Mouse (Mus musculus) stomach, embryonic 15.5 days (tissue): ENCODE measurements around the gene Ripor3. TPM values are rescaled to one million over a fixed set of nuclear protein-coding genes. Genes with fewer than 3 reads are reported as not detected.

ENCODE experiments used
- ATAC-seq: fragments of 200-750 bp; cut with Nextera tagmentation; 2 replicates; pipeline ENCODE4 v1.8.0; 2017; ENCODE audit warnings: low read depth, moderate number of reproducible peaks, moderate TSS enrichment; ENCODE audit not compliant: insufficient read depth, low FRiP score
- H3K27ac ChIP-seq: fragments of 300-500 bp; sonication (generic); 2 replicates; pipeline ENCODE4 v1.5.1; 2015; ENCODE audit warnings: mild to moderate bottlenecking, inconsistent platforms
- H3K27me3 ChIP-seq: fragments of 300-500 bp; sonication (generic); replicated peaks from 2 replicates; pipeline ENCODE4 v1.6.1; 2015; ENCODE audit warnings: inconsistent platforms
- H3K36me3 ChIP-seq: fragments of 300-500 bp; sonication (generic); 2 replicates; pipeline ENCODE4 v1.6.1; 2015; ENCODE audit warnings: inconsistent platforms
- H3K4me1 ChIP-seq: fragments of 300-500 bp; sonication (generic); 2 replicates; pipeline ENCODE4 v1.6.1; 2015; ENCODE audit warnings: inconsistent platforms
- H3K4me2 ChIP-seq: fragments of 300-500 bp; sonication (generic); 2 replicates; pipeline ENCODE4 v1.6.1; 2015; ENCODE audit warnings: mild to moderate bottlenecking, inconsistent platforms
- H3K4me3 ChIP-seq: fragments of 300-500 bp; sonication (generic); replicated peaks from 2 replicates; pipeline ENCODE4 v1.5.1; 2015; ENCODE audit warnings: inconsistent platforms
- H3K9ac ChIP-seq: fragments of 300-500 bp; sonication (generic); 2 replicates; pipeline ENCODE4 v1.6.1; 2015; ENCODE audit warnings: inconsistent platforms
- H3K9me3 ChIP-seq: fragments of 300-500 bp; sonication (generic); 2 replicates; pipeline ENCODE4 v1.6.1; 2016; ENCODE audit warnings: inconsistent platforms
- WGBS: fragments of 180-500 bp; shearing (Covaris S2); methylation state at CpG from one replicate; pipeline ENCODE4 v1.1.7; 2015; 5-methylcytosine and 5-hydroxymethylcytosine counted together
- polyA plus RNA-seq: library from polyadenylated mRNA; unstranded; fragments of >200 nt; fragmentation: Nextera tagmentation; extraction: Ambion mirVana; gene quantifications from 2 replicates; pipeline ENCODE4 v1.2.1, GENCODE M21; 2015

The Ripor3 gene
- polyA plus RNA-seq, 1 experiment from 2014 or later: 4.5 TPM

GRCm38 (mm10) chr2:168026467-168026866, 16.0 kb upstream of the Ripor3 start:
- H3K4me1 ChIP-seq: peaks cover 16% of the 10 kb centered on the region
- H3K27ac ChIP-seq: peak overlapping the region; percentile 91
- H3K9me3 ChIP-seq: no peaks in the 10 kb centered on the region
- peak; percentile 50; the same call in 1 of the 2 replicates for ATAC-seq
- no peak overlapping the region for H3K9ac ChIP-seq
- no peak overlapping the region for H3K4me2 ChIP-seq
- WGBS: 45% methylated on average over 3 of the region's 3 CpGs
- no peaks in the 10 kb centered on the region for H3K36me3 ChIP-seq
- H3K27me3 ChIP-seq: no peaks in the 10 kb centered on the region
- no peak overlapping the region for H3K4me3 ChIP-seq

- H3K9me3 ChIP-seq: no peaks in the 10 kb centered on the region
- no peaks in the 10 kb centered on the region for H3K27me3 ChIP-seq
- H3K4me3 ChIP-seq: no peak overlapping the region
- WGBS: 87% methylated on average over 8 of the region's 8 CpGs
- H3K9ac ChIP-seq: no peak overlapping the region
- H3K4me1 ChIP-seq: peaks cover 16% of the 10 kb centered on the region
- no peaks in the 10 kb centered on the region for H3K36me3 ChIP-seq
- no peak overlapping the region for H3K4me2 ChIP-seq
- ATAC-seq: no peak
- peak overlapping the region; percentile 91 for H3K27ac ChIP-seq
Observed at GRCm38 (mm10) chr2:168025882-168026281, 15.5 kb upstream of the Ripor3 start.

- 29% methylated on average over 12 of the region's 12 CpGs for WGBS
- no peak overlapping the region for H3K9ac ChIP-seq
Observed at GRCm38 (mm10) chr2:168025174-168025573, 14.8 kb upstream of the Ripor3 start.

GRCm38 (mm10) chr2:168023763-168024402, 13.5 kb upstream of the Ripor3 start:
- H3K4me2 ChIP-seq: no peak overlapping the region
- H3K4me3 ChIP-seq: no peak overlapping the region
- H3K4me1 ChIP-seq: peaks cover 31% of the 10 kb centered on the region
- no peaks in the 10 kb centered on the region for H3K27me3 ChIP-seq
- no peaks in the 10 kb centered on the region for H3K9me3 ChIP-seq
- H3K27ac ChIP-seq: peak overlapping the region; percentile 91; the same call in 1 of the 2 replicates
- H3K9ac ChIP-seq: no peak overlapping the region
- no peaks in the 10 kb centered on the region for H3K36me3 ChIP-seq
- no peak for ATAC-seq
- 52% methylated on average over 3 of the region's 3 CpGs for WGBS

More at GRCm38 (mm10) chr2:168025174-168025573, 14.8 kb upstream of the Ripor3 start:
- no peaks in the 10 kb centered on the region for H3K9me3 ChIP-seq
- H3K27me3 ChIP-seq: no peaks in the 10 kb centered on the region
- H3K36me3 ChIP-seq: no peaks in the 10 kb centered on the region
- peaks cover 21% of the 10 kb centered on the region for H3K4me1 ChIP-seq
- peak overlapping the region; percentile 91 for H3K27ac ChIP-seq
- ATAC-seq: peak; percentile 68
- no peak overlapping the region for H3K4me2 ChIP-seq
- no peak overlapping the region for H3K4me3 ChIP-seq

- ATAC-seq: peak; percentile 20; the same call in 1 of the 2 replicates
- no peaks in the 10 kb centered on the region for H3K9me3 ChIP-seq
- no peaks in the 10 kb centered on the region for H3K27me3 ChIP-seq
- no peak overlapping the region for H3K9ac ChIP-seq
- peaks cover 37% of the 10 kb centered on the region for H3K4me1 ChIP-seq
- 55% methylated on average over 9 of the region's 9 CpGs for WGBS
- H3K4me2 ChIP-seq: no peak overlapping the region
- H3K36me3 ChIP-seq: no peaks in the 10 kb centered on the region
- peak overlapping the region; percentile 70 for H3K27ac ChIP-seq
- H3K4me3 ChIP-seq: no peak overlapping the region
Observed at GRCm38 (mm10) chr2:168019201-168019715, 8.8 kb upstream of the Ripor3 start.

GRCm38 (mm10) chr2:168016951-168017391, 6.6 kb upstream of the Ripor3 start:
- no peaks in the 10 kb centered on the region for H3K36me3 ChIP-seq
- no peak overlapping the region for H3K4me2 ChIP-seq
- no peak overlapping the region for H3K9ac ChIP-seq
- H3K4me1 ChIP-seq: peaks cover 41% of the 10 kb centered on the region
- no peaks in the 10 kb centered on the region for H3K27me3 ChIP-seq
- H3K27ac ChIP-seq: peak overlapping the region; percentile 84
- no peaks in the 10 kb centered on the region for H3K9me3 ChIP-seq
- WGBS: 24% methylated on average over 5 of the region's 5 CpGs
- ATAC-seq: no peak
- H3K4me3 ChIP-seq: no peak overlapping the region

GRCm38 (mm10) chr2:168010893-168011292, 475 bp upstream of the Ripor3 start:
- H3K27ac ChIP-seq: peak overlapping the region; percentile 18; the same call in 1 of the 2 replicates

GRCm38 (mm10) chr2:168008132-168008531, 2.3 kb downstream of the Ripor3 start:
- Histone ChIP-seq H3K36me3 (no peaks in the 10 kb centered on the region), H3K4me1 (peaks cover 31% of the 10 kb centered on the region), H3K27ac (no peak overlapping the region), H3K9me3 (no peaks in the 10 kb centered on the region), H3K4me2 (no peak overlapping the region), H3K4me3 (no peak overlapping the region), H3K27me3 (no peaks in the 10 kb centered on the region), H3K9ac (no peak overlapping the region)
- no peak for ATAC-seq
- WGBS: 88% methylated on average over 3 of the region's 3 CpGs

More at GRCm38 (mm10) chr2:168010893-168011292, 475 bp upstream of the Ripor3 start:
- Histone ChIP-seq H3K4me1 (peaks cover 25% of the 10 kb centered on the region), H3K27me3 (no peaks in the 10 kb centered on the region), H3K4me3 (no peak overlapping the region), H3K9ac (no peak overlapping the region), H3K4me2 (no peak overlapping the region), H3K9me3 (no peaks in the 10 kb centered on the region), H3K36me3 (no peaks in the 10 kb centered on the region)
- 33% methylated on average over 11 of the region's 11 CpGs for WGBS
- ATAC-seq: no peak

- Histone ChIP-seq H3K4me3 (no peak overlapping the region), H3K36me3 (no peaks in the 10 kb centered on the region; the same call in 1 of the 2 replicates), H3K9me3 (no peaks in the 10 kb centered on the region), H3K27me3 (no peaks in the 10 kb centered on the region), H3K4me1 (peaks cover 26% of the 10 kb centered on the region), H3K27ac (no peak overlapping the region), H3K4me2 (no peak overlapping the region), H3K9ac (no peak overlapping the region)
- ATAC-seq: no peak
- 81% methylated on average over 6 of the region's 6 CpGs for WGBS
Observed at GRCm38 (mm10) chr2:168006489-168006888, 3.9 kb downstream of the Ripor3 start.

- ATAC-seq: no peak
- Histone ChIP-seq H3K27me3 (no peaks in the 10 kb centered on the region), H3K9me3 (no peaks in the 10 kb centered on the region), H3K9ac (no peak overlapping the region), H3K4me2 (no peak overlapping the region), H3K27ac (no peak overlapping the region), H3K4me3 (no peak overlapping the region), H3K4me1 (peaks cover 21% of the 10 kb centered on the region), H3K36me3 (no peaks in the 10 kb centered on the region; the same call in 1 of the 2 replicates)
- 35% methylated on average over 3 of the region's 3 CpGs for WGBS
Observed at GRCm38 (mm10) chr2:168005616-168006015, 4.8 kb downstream of the Ripor3 start.

- ATAC-seq: no peak
- Histone ChIP-seq H3K4me1 (peaks cover 15% of the 10 kb centered on the region), H3K9me3 (no peaks in the 10 kb centered on the region), H3K27ac (no peak overlapping the region), H3K9ac (no peak overlapping the region), H3K4me3 (no peak overlapping the region), H3K27me3 (no peaks in the 10 kb centered on the region), H3K36me3 (no peaks in the 10 kb centered on the region; the same call in 1 of the 2 replicates), H3K4me2 (no peak overlapping the region)
- whole genome bisulfite sequencing: 81% methylated on average over 3 of the region's 3 CpGs
Observed at GRCm38 (mm10) chr2:168005005-168005404, 5.4 kb downstream of the Ripor3 start.

- Histone ChIP-seq H3K4me2 (no peak overlapping the region), H3K4me1 (peaks cover 12% of the 10 kb centered on the region), H3K27me3 (no peaks in the 10 kb centered on the region), H3K27ac (no peak overlapping the region), H3K9me3 (no peaks in the 10 kb centered on the region), H3K4me3 (no peak overlapping the region), H3K9ac (no peak overlapping the region), H3K36me3 (no peaks in the 10 kb centered on the region; the same call in 1 of the 2 replicates)
- WGBS: 54% methylated on average over 2 of the region's 2 CpGs
- no peak for ATAC-seq
Observed at GRCm38 (mm10) chr2:168004369-168004768, 6.0 kb downstream of the Ripor3 start.
